Mouse (Mus musculus) megakaryocyte, embryonic 14.5 days (primary cell): ENCODE results near the gene Ppp1r12b.

Experiments
- FLI1 ChIP-seq: IDR thresholded peaks from 2 replicates; pipeline ENCODE4 v1.6.1; 2012; ENCODE audit warnings: low read length, inconsistent platforms, mixed read lengths
- GATA1 ChIP-seq: IDR thresholded peaks from 3 replicates; pipeline ENCODE4 v1.6.1; 2012; ENCODE audit warnings: mixed read lengths, low read length, inconsistent platforms, borderline replicate concordance

- TF ChIP-seq FLI1 (no peak), GATA1 (no peak)
Observed at GRCm38 (mm10) chr1:134756190-134756873, 199.4 kb downstream of the Ppp1r12b start.
